Mouse (Mus musculus): ENCODE results near the gene Ppp1r9b. TPM values are rescaled to one million over a fixed set of nuclear protein-coding genes. Genes with fewer than 3 reads are reported as not detected.

The Ppp1r9b gene
- total RNA-seq, 2 experiments from 2014 or later: 273 to 276 TPM

- intact Hi-C loops (cut with DNase I): loop anchor here (10.0 kb wide), 1 partner anchor 215 kb away; no protein-coding TSS in a partner anchor
Measured at GRCm38 (mm10) chr11:95039766-95040165, 48.9 kb downstream of the Ppp1r9b start.

GRCm38 (mm10) chr11:95040491-95041138, 49.8 kb downstream of the Ppp1r9b start:
- intact Hi-C loops (cut with DNase I): loop anchor here (10.0 kb wide), 1 partner anchor 214 kb away; no protein-coding TSS in a partner anchor
- peak; percentile 77 for DNase-seq

More at GRCm38 (mm10) chr11:95039766-95040165, 48.9 kb downstream of the Ppp1r9b start:
- DNase-seq: no peak

- intact Hi-C loops (cut with DNase I): loop anchor here (10.0 kb wide), 1 partner anchor 214 kb away; no protein-coding TSS in a partner anchor
- DNase-seq: peak; percentile 96
Measured at GRCm38 (mm10) chr11:95041139-95041609, 50.3 kb downstream of the Ppp1r9b start, which contains the start of gene Pdk2. TSS of gene Pdk2 (minus strand) at chr11:95041354.

- peak; percentile 81 for DNase-seq
- intact Hi-C loops (cut with DNase I): loop anchor here (10.0 kb wide), 1 partner anchor 213 kb away; no protein-coding TSS in a partner anchor
Measured at GRCm38 (mm10) chr11:95042096-95042495, 51.3 kb downstream of the Ppp1r9b start.

- no peak for DNase-seq
- intact Hi-C loops (cut with DNase I): loop anchor here (10.0 kb wide), 1 partner anchor 212 kb away; no protein-coding TSS in a partner anchor
Measured at GRCm38 (mm10) chr11:95043060-95043459, 52.2 kb downstream of the Ppp1r9b start.

GRCm38 (mm10) chr11:95043608-95044007, 52.8 kb downstream of the Ppp1r9b start:
- intact Hi-C loops (cut with DNase I): loop anchor here (10.0 kb wide), 1 partner anchor 211 kb away; no protein-coding TSS in a partner anchor
- no peak for DNase-seq

- intact Hi-C loops (cut with DNase I): loop anchor here (10.0 kb wide), 1 partner anchor 210 kb away; no protein-coding TSS in a partner anchor
- DNase-seq: no peak
Measured at GRCm38 (mm10) chr11:95044185-95044870, 53.5 kb downstream of the Ppp1r9b start.

GRCm38 (mm10) chr11:95046980-95047680, 56.3 kb downstream of the Ppp1r9b start:
- peak; percentile 62 for DNase-seq
- intact Hi-C loops (cut with DNase I): loop anchor here (5.0 to 10.0 kb wide), 2 partner anchors 60 to 208 kb away; no protein-coding TSS in a partner anchor

GRCm38 (mm10) chr11:95053062-95053461, 62.2 kb downstream of the Ppp1r9b start:
- intact Hi-C loops (cut with DNase I): no loop called here
- peak; percentile 62 for DNase-seq

Other genes starting within 250 kb of the Ppp1r9b start
- not detected for gene Cdc34b, start 249.3 kb upstream of the Ppp1r9b start, total RNA-seq (2021)
- gene Tmem92, start 208.3 kb upstream of the Ppp1r9b start, total RNA-seq (2021): under 1 TPM in 1 of 2 experiments, not detected in 1; 0.30 TPM
- 10 to 100 TPM; 62.8 to 70.4 TPM for gene Col1a1, start 54.8 kb upstream of the Ppp1r9b start, total RNA-seq (2021)
- under 1 TPM in 1 of 2 experiments, not detected in 1; 0.46 TPM for gene Hils1, start 23.4 kb upstream of the Ppp1r9b start, total RNA-seq (2021)
- gene Sgca, start 14.7 kb upstream of the Ppp1r9b start, total RNA-seq (2021): not detected
- gene Samd14, start 18.8 kb downstream of the Ppp1r9b start, total RNA-seq (2021): 100 to 1,000 TPM; 173 to 176 TPM
- gene Pdk2, start 50.3 kb downstream of the Ppp1r9b start, total RNA-seq (2021): 10 to 100 TPM; 21.4 to 22.2 TPM
- 10 to 100 TPM; 20.3 to 20.5 TPM for gene Itga3, start 85.8 kb downstream of the Ppp1r9b start, total RNA-seq (2021)
- not detected for gene Dlx3, start 129.1 kb downstream of the Ppp1r9b start, total RNA-seq (2021)
- gene Dlx4, start 155.2 kb downstream of the Ppp1r9b start, total RNA-seq (2021): under 1 TPM; 0.18 to 0.24 TPM